Mouse (Mus musculus): Measurements from ENCODE around the gene Sned1.

GRCm38 (mm10) chr1:93290956-93291355 is 55.3 kb downstream of the Sned1 start:
- TF ChIP-seq POLR2A (IDR thresholded peaks at IDR 0.05; ENCODE audit: extremely low read depth, insufficient read depth, low read length), result no peak
- no peak for TF ChIP-seq CTCF (IDR thresholded peaks at IDR 0.05; ENCODE audit: extremely low read depth, insufficient read depth, low read length)

All from cortical plate, adult 2 months (tissue).